Mouse (Mus musculus): ENCODE measurements around the gene Ipo5.

- TF ChIP-seq GATA1 (IDR thresholded peaks at IDR 0.05; ENCODE audit: borderline replicate concordance, low read length) (no peak), FLI1 (IDR thresholded peaks at IDR 0.05; ENCODE audit: low read length) (no peak)
Observed at GRCm38 (mm10) chr14:120968723-120969122, 57.7 kb downstream of the Ipo5 start.

All from megakaryocyte, embryonic 14.5 days (primary cell).